Mouse (Mus musculus): ENCODE results near the gene D430041D05Rik.
A peak's percentile ranks its signal among the peaks of the same experiment; 100 is the strongest.

The D430041D05Rik gene

DNA sequence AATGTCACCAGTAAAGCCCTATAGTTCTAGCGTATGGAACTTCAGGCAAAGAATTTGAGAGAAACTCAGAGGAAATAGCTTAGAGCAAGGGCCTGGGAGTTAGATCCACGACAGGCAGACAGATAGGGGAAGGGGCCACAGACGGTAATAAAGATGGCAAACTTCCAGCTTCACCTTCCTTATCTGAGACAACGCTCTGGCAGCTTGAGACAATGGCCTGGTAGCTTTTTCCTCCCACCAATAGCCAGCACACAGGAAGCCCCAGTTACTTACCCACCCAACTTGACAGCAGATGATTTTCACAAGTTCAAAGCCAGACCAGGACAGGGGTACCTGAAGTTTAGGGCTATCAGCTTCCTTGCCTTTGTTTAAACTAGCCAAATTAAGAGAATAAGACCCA, 226.5 kb downstream of the D430041D05Rik start:
- DNase-seq: no peak

- no peak for DNase-seq
Measured at GRCm38 (mm10) chr2:104183246-104183845, 227.5 kb downstream of the D430041D05Rik start.

DNA sequence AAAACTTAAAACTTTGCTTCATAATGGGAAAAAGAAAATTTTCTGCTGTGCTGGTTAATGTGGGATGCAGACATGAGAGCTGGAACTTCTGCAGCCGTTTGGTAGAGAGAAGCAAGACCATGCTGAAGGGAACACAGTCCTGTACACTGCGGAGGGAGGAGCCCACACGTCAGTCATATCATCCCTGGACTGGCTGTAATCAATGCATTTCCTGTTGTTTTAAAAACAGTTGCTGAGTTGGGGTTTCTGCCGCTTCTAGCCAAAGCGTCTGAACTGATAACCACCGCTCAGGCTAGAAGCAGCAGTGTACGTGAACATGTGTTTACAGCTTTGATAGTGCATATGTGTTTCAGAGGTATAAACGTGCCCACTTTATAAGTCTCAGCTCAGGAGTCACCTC, 231.2 kb downstream of the D430041D05Rik start:
- no peak for DNase-seq

- DNase-seq: no peak
Measured at GRCm38 (mm10) chr2:104178251-104178650, 232.6 kb downstream of the D430041D05Rik start.

- peak; percentile 63 for DNase-seq
Measured at GRCm38 (mm10) chr2:104176979-104177704, 233.7 kb downstream of the D430041D05Rik start.

- no peak for DNase-seq
Measured at GRCm38 (mm10) chr2:104176166-104176978, 234.4 kb downstream of the D430041D05Rik start.

GRCm38 (mm10) chr2:104175476-104176165, 235.2 kb downstream of the D430041D05Rik start:
- DNase-seq: no peak

DNA sequence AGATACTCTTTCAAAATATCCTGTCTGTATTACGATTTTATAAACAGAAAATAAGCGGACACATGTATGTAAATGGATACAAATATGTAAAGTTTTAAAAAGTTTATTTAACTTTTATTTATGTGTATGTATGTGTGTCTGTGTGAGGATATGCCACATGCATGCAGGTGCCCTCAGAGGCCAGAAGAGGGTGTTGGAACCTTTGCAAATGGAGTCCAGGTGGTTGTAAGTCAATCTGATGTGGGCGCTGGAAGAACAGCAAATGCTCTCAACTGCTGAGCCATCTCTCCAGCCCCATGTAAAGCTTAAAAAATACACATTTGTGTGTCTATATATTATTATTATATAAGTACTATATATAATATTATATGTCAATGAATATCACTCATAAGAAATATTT, 237.4 kb downstream of the D430041D05Rik start:
- DNase-seq: no peak

GRCm38 (mm10) chr2:104172695-104173348, 238.0 kb downstream of the D430041D05Rik start:
- no peak for DNase-seq

DNA sequence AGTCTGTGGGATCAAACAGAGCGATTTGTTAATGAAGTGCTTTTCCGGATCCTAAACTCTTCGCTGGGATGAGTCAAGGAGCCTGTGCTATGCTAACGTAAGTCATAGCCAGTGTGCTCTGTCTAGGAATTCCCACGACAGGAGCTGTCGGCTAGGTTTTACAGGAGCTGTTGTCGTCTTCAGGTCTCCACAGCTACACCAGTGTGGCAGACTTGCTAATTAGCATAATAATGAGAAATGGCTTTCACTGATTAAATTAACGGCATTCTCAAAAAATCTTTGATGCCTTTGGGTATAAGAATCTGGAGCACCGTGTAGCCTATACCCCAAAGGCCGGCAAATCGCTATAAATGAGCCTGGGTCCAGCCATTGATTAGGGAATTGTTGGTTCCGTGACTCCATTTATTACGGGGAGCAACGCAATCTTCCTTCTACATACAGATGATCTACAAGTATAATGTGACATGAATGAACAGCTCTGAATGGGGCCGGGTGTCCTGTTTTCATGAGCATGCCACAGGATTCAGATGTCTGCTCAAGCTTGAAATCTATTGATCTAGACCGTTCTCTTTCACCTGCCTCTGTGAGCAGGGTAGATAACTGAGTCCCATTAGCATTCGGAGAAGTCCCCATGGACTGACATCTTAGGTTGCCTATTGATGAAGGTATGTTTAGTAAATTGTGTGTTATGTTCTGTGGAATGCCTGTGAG, 242.5 kb downstream of the D430041D05Rik start:
- DNase-seq: no peak

- no peak for DNase-seq
Measured at GRCm38 (mm10) chr2:104167765-104168164, 243.0 kb downstream of the D430041D05Rik start.

DNA sequence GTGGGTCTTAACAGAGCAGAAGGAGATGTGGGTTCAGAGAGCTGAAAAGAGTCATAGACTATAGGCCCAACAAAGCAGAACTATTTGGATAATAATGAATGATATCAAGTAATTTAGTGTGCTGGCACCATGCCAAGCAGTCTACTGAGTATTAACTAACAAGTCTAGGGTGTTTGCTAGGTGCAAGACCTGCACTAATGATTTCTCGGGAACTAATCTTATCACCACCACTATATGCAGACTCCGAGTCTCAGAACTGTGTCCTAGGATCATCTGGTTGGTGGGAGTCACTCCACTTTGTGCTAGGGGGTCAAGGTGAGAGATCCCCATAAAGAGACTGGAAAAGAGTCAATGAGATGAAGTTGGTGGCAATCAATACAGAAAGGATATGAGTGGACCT, 245.2 kb downstream of the D430041D05Rik start:
- no peak for DNase-seq

DNA sequence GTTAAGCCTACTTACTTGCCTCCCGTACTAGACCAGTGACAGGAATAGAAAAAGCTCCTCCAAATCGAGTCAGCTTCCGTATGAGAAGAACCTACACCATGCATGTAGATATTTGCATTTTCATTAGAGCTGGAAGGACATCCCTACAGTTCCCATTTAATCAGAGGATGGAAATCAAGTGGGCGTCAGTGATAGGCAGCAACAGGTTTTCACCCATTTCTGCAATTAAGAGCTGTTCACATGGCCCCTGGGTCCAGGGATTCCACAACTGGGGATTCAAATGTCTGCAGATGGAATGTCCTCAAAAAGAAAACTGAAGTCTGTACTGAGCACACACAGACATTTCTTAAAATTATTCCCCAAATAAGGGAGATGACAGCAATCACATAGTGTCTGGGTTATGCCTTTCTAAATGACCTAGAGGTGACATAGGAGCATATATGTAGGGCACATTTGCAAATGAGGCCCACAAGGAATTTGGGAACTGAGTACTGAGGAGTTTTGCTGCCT, 246.8 kb downstream of the D430041D05Rik start:
- no peak for DNase-seq

- DNase-seq: no peak
Measured at GRCm38 (mm10) chr2:104163418-104163817, 247.4 kb downstream of the D430041D05Rik start.

DNA sequence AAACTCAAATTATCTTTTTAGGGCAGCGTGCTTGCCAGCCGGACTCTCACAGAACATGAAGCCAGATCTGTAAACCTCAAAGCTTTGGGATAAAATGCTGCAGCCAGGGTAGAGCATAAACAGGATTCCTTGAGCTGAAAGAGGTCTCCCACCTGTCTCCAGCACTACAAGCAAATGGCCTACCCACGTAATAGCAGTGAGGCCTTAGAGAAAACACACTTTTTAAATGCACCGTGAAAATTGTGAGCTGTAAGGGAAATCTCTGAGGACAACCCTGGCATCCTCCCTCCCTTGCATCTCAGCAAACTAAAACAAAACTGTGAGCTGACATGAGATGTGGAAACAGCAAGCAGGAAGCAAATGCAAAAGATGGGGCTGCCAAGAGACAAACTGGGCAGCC, 253.0 kb downstream of the D430041D05Rik start:
- DNase-seq: no peak

DNA sequence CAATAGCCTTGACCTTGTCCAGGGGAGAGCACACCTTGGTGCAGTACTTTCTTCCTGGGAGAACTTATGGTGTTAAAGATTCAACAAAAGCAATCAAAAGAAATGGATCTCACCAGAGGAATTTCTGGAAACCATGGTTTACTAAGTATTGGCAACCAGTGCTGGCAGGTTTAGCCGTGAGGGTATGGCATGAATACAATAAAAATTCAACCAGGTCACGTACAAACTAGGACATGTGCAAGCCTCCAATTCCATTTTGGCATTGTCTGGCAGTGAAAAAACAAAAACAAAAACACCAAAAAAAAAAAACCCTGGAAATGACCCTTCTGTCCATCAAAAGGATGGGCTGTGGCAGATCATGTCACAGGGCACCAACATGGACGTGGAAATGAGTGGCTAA, 256.9 kb downstream of the D430041D05Rik start:
- no peak for DNase-seq

DNA sequence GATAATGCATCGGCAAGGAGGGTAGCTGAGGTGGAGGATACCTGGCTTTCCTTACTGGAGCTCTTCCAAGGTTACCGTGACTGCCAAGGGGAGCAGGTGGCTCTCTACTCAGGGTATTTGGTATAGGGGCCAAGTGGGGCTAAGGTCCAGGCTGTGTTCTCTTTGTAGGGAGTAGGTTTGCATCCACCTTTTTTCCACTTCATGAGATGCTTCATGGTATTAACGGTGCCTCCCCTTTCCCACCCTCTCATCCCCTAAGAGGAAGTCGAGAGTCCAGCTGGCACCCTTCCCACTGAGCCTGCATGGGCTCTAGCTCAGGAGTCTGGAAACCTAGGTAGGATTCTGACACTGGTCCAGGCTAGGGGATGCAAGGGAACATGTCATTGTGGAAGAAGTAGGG, 257.5 kb downstream of the D430041D05Rik start:
- no peak for DNase-seq

- DNase-seq: no peak
Measured at GRCm38 (mm10) chr2:104150608-104151397, 260.0 kb downstream of the D430041D05Rik start.

DNA sequence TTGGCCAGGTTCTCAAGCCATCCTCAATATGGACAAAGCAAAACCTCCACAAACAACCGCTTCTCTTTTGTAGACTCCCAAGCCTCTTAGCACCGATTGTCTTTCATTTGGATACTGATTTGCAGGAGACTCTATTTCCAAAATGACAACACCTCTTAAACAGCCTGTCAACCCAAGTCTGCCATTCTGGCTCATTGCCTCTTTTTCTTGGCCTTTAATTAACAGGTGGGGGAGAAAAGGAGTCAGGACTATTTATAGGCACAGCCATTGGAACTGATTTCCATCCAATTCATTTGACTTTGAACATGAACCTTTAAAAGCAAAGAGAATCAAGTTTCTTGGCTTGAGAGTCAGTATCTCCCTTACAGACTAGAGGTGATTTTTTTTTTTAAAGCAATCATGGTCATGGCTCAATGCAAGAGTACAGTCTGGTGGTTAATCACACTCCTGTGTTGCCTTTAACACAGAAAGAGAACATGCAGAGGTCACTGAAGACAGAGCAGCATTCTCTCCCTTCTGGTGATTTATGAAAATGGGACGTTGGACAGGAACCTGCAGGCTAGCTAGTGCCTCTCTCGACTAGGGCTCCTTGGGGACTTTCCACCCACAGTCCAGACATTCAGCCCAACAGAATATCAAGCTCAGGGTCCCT, 262.8 kb downstream of the D430041D05Rik start:
- DNase-seq: no peak

DNA sequence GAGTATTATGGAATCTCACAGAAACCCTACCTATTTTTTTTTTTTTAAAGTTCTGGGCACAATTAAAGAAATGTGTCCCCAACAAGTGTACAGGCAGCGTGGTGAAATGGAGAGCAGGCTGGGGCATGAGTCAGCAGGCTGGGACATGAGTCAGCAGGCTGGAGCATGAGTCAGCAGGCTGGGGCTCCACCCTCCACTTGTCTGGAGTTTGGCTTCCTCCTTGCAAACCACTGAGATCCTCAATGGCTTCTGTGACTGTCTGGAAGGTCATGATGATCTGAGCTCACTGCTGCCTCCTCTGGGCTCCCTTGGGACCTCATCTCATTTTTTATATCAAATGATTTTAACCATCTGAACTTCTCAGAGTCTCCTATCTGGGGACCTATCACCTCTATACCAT, 264.8 kb downstream of the D430041D05Rik start:
- DNase-seq: no peak

Data from kidney, postnatal 10 days (tissue).